Mouse (Mus musculus): Measurements from ENCODE around the gene Shank2. TPM values are rescaled to one million over a fixed set of nuclear protein-coding genes. Genes with fewer than 3 reads are reported as not detected.

The Shank2 gene
- polyA plus RNA-seq, 1 experiment from 2014 or later, result 0.40 TPM

GRCm38 (mm10) chr7:143978741-143979371 is 22.9 kb upstream of the Shank2 start:
- H3K9ac ChIP-seq (ENCODE audit: low read depth, low read length), result 0 out of 2 replicates have a peak overlapping the region, but pooled peaks have one; percentile 8
- peak overlapping the region; percentile 76 for H3K4me2 ChIP-seq
- peaks cover 8% of the 10 kb centered on the region for H3K4me1 ChIP-seq (ENCODE audit: control insufficient read depth, insufficient read depth, low read length)
- H3K27ac ChIP-seq (ENCODE audit: low read depth, low read length), result no peak overlapping the region
- no peak for ATAC-seq (replicated peaks; ENCODE audit: insufficient number of reproducible peaks, low FRiP score, low TSS enrichment)
- H3K9me3 ChIP-seq (replicated peaks; ENCODE audit: control insufficient read depth, low read length), result no peaks in the 10 kb centered on the region
- H3K36me3 ChIP-seq (ENCODE audit: control insufficient read depth, insufficient read depth, low read length), result no peaks in the 10 kb centered on the region
- H3K4me3 ChIP-seq (ENCODE audit: low read depth, low read length), result peak overlapping the region; percentile 51
- peaks cover 85% of the 10 kb centered on the region for H3K27me3 ChIP-seq (ENCODE audit: control insufficient read depth, insufficient read depth, low read length)
- under 1% methylated on average over 50 of the region's 50 CpGs for whole genome bisulfite sequencing (ENCODE audit: insufficient replicate concordance)

- Histone ChIP-seq H3K27ac (ENCODE audit: low read depth, low read length) (no peak overlapping the region), H3K4me2 (no peak overlapping the region), H3K4me1 (ENCODE audit: control insufficient read depth, insufficient read depth, low read length) (peaks cover 8% of the 10 kb centered on the region), H3K9me3 (replicated peaks; ENCODE audit: control insufficient read depth, low read length) (no peaks in the 10 kb centered on the region), H3K27me3 (ENCODE audit: control insufficient read depth, insufficient read depth, low read length) (peaks cover 80% of the 10 kb centered on the region), H3K9ac (ENCODE audit: low read depth, low read length) (no peak overlapping the region), H3K4me3 (ENCODE audit: low read depth, low read length) (no peak overlapping the region), H3K36me3 (ENCODE audit: control insufficient read depth, insufficient read depth, low read length) (no peaks in the 10 kb centered on the region)
- 51% methylated on average over 5 of the region's 5 CpGs for WGBS (ENCODE audit: insufficient replicate concordance)
- ATAC-seq (replicated peaks; ENCODE audit: insufficient number of reproducible peaks, low FRiP score, low TSS enrichment), result no peak
These were observed 21.7 kb upstream of the Shank2 start for GRCm38 (mm10) chr7:143979986-143980385.

DNA sequence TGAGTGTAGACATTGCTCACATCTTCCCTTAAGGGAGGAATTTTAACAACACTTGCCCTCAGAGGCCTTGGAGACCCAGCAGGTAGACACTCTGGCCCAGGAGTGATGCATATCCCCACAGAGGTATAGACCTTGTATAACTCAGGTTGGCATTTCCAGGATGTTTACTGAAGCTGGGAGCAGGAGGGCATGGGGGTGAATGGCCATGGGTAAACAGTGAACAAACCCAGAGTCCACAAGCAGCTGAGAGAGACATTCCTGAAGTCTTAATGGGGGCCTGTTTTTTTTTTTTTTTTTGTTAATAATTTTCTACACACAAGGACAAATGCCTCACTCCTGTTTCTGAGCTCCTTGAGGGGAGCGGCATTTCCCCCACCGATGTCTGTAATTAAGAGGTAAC is 15.4 kb upstream of the Shank2 start:
- Histone ChIP-seq H3K4me1 (ENCODE audit: control insufficient read depth, insufficient read depth, low read length) (no peaks in the 10 kb centered on the region), H3K36me3 (ENCODE audit: control insufficient read depth, insufficient read depth, low read length) (no peaks in the 10 kb centered on the region), H3K9ac (ENCODE audit: low read depth, low read length) (no peak overlapping the region), H3K4me3 (ENCODE audit: low read depth, low read length) (no peak overlapping the region), H3K27me3 (ENCODE audit: control insufficient read depth, insufficient read depth, low read length) (peaks cover 17% of the 10 kb centered on the region), H3K27ac (ENCODE audit: low read depth, low read length) (no peak overlapping the region), H3K9me3 (replicated peaks; ENCODE audit: control insufficient read depth, low read length) (no peaks in the 10 kb centered on the region), H3K4me2 (no peak overlapping the region)
- 84% methylated on average over 2 of the region's 2 CpGs for WGBS (ENCODE audit: insufficient replicate concordance)
- no peak for ATAC-seq (replicated peaks; ENCODE audit: insufficient number of reproducible peaks, low FRiP score, low TSS enrichment)

DNA sequence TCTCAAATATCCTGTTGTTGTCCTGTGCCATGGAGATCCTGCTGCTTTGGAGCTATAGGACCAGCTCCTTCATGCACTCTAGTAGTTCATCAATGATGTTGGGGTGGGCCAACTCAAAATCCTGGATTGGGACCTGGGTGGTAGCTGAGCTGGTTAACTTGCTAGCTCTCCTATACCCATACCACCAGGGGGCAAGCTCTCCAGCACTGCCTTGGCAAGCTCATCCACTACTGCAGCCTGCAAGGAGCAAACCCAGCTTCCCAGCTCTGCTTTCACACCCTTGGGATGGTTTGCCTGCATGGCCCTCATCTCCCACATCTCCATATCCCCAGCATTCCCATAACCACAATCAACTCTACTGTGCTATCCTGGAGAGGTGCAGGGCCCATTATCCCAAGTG is 10.6 kb upstream of the Shank2 start:
- no peak for ATAC-seq (replicated peaks; ENCODE audit: insufficient number of reproducible peaks, low FRiP score, low TSS enrichment)
- Histone ChIP-seq H3K36me3 (ENCODE audit: control insufficient read depth, insufficient read depth, low read length) (no peaks in the 10 kb centered on the region), H3K27ac (ENCODE audit: low read depth, low read length) (no peak overlapping the region), H3K9ac (ENCODE audit: low read depth, low read length) (no peak overlapping the region), H3K4me3 (ENCODE audit: low read depth, low read length) (no peak overlapping the region), H3K27me3 (ENCODE audit: control insufficient read depth, insufficient read depth, low read length) (no peaks in the 10 kb centered on the region), H3K4me2 (no peak overlapping the region), H3K4me1 (ENCODE audit: control insufficient read depth, insufficient read depth, low read length) (no peaks in the 10 kb centered on the region), H3K9me3 (replicated peaks; ENCODE audit: control insufficient read depth, low read length) (no peaks in the 10 kb centered on the region)

DNA sequence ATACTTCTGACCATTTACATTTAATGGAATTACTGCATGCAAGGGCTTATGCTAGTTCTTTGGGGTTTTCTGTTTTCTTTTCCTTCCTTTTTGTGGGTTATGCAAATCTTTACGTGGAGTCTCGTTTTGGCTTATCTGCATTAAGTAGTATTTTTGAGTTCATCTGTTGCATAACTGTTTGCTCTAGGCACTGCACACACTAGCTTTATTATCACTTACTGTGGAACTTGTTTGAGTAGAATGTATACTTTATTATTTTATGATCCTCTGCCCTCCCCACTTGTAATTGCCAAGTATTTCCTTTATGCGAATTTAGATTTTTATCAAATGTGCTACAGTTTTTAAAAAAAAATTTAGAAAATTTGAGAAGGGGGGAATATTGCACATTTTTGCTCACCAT is 2.7 kb upstream of the Shank2 start:
- 76% methylated on average over 3 of the region's 3 CpGs for WGBS (ENCODE audit: insufficient replicate concordance)

DNA sequence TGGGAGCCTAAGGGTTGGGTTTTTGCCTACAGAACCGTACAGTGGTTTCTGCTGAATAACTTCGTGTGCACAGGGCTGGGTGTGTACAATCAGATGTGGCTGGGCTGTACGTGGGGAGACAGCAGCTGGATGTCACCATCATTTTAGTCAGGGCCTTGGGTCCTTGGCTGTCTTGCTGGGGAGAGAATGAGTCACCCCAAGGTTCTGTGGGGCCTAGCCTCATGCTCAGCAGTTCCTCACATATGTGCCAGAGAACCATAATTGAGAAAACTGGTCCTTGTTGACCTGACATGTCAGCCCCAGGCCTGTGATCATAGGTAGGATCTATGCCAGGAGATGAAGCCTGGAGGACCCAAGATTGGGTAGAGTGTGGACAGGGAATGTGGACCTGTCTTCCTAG is 1.7 kb downstream of the Shank2 start:
- ATAC-seq (replicated peaks; ENCODE audit: insufficient number of reproducible peaks, low FRiP score, low TSS enrichment), result no peak
- Histone ChIP-seq H3K9me3 (replicated peaks; ENCODE audit: control insufficient read depth, low read length) (no peaks in the 10 kb centered on the region), H3K4me2 (no peak overlapping the region), H3K36me3 (ENCODE audit: control insufficient read depth, insufficient read depth, low read length) (no peaks in the 10 kb centered on the region), H3K4me1 (ENCODE audit: control insufficient read depth, insufficient read depth, low read length) (no peaks in the 10 kb centered on the region), H3K4me3 (ENCODE audit: low read depth, low read length) (no peak overlapping the region), H3K27ac (ENCODE audit: low read depth, low read length) (no peak overlapping the region), H3K27me3 (ENCODE audit: control insufficient read depth, insufficient read depth, low read length) (no peaks in the 10 kb centered on the region), H3K9ac (ENCODE audit: low read depth, low read length) (no peak overlapping the region)
- 73% methylated on average over 3 of the region's 3 CpGs for WGBS (ENCODE audit: insufficient replicate concordance)

More for the DNA sequence above, 2.7 kb upstream of the Shank2 start:
- no peak overlapping the region for H3K27ac ChIP-seq (ENCODE audit: low read depth, low read length)
- no peak for ATAC-seq (replicated peaks; ENCODE audit: insufficient number of reproducible peaks, low FRiP score, low TSS enrichment)
- H3K9ac ChIP-seq (ENCODE audit: low read depth, low read length), result no peak overlapping the region
- no peaks in the 10 kb centered on the region for H3K4me1 ChIP-seq (ENCODE audit: control insufficient read depth, insufficient read depth, low read length)
- H3K4me3 ChIP-seq (ENCODE audit: low read depth, low read length), result no peak overlapping the region
- no peaks in the 10 kb centered on the region for H3K27me3 ChIP-seq (ENCODE audit: control insufficient read depth, insufficient read depth, low read length)
- H3K4me2 ChIP-seq, result no peak overlapping the region
- H3K9me3 ChIP-seq (replicated peaks; ENCODE audit: control insufficient read depth, low read length), result no peaks in the 10 kb centered on the region
- H3K36me3 ChIP-seq (ENCODE audit: control insufficient read depth, insufficient read depth, low read length), result no peaks in the 10 kb centered on the region

DNA sequence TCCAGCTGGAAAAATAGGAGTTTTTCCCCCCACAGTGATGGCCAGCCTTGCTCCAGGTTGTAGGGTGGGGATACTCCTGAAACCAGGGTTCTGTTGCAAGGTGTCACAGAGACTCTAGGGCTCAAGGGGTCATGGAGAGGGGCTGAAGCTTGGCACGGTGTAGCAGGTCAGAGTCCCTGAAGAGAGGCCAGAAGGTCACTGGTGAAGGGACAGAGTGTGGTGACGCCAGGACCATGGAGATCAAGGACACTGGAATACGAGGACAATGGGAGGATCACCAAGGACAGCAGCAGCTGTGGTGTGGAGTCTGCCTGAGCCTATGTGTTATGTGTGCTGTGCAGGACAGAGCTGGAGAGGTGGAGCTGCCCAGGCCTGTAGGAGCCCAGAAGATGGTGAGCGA is 6.4 kb downstream of the Shank2 start:
- Histone ChIP-seq H3K27ac (ENCODE audit: low read depth, low read length) (no peak overlapping the region), H3K27me3 (ENCODE audit: control insufficient read depth, insufficient read depth, low read length) (no peaks in the 10 kb centered on the region), H3K36me3 (ENCODE audit: control insufficient read depth, insufficient read depth, low read length) (no peaks in the 10 kb centered on the region), H3K9ac (ENCODE audit: low read depth, low read length) (no peak overlapping the region), H3K4me1 (ENCODE audit: control insufficient read depth, insufficient read depth, low read length) (no peaks in the 10 kb centered on the region), H3K9me3 (replicated peaks; ENCODE audit: control insufficient read depth, low read length) (no peaks in the 10 kb centered on the region), H3K4me3 (ENCODE audit: low read depth, low read length) (no peak overlapping the region), H3K4me2 (no peak overlapping the region)
- ATAC-seq (replicated peaks; ENCODE audit: insufficient number of reproducible peaks, low FRiP score, low TSS enrichment), result no peak
- WGBS (ENCODE audit: insufficient replicate concordance), result 76% methylated on average over 4 of the region's 4 CpGs

DNA sequence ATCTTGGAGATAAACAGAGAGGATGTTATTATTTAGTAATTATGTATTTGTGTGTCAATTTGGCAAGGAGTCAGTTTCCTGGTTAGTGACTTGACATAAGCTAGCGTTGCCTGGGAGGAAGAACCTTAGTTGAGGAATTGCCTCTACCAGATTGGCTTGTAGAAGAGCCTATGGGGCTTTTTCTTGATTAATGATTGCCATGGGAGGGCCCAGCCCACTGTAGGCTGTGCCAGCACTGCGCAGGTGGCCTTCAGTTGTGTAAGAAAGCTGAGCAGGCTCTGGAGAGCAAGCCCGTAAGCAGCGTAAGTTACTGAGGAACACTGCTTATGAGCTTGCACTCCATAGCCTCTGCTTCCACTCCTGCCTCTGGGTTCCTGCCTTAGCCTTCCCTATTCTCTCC is 7.3 kb downstream of the Shank2 start:
- Histone ChIP-seq H3K4me1 (ENCODE audit: control insufficient read depth, insufficient read depth, low read length) (no peaks in the 10 kb centered on the region), H3K9ac (ENCODE audit: low read depth, low read length) (no peak overlapping the region), H3K4me2 (no peak overlapping the region), H3K9me3 (replicated peaks; ENCODE audit: control insufficient read depth, low read length) (no peaks in the 10 kb centered on the region), H3K36me3 (ENCODE audit: control insufficient read depth, insufficient read depth, low read length) (no peaks in the 10 kb centered on the region), H3K4me3 (ENCODE audit: low read depth, low read length) (no peak overlapping the region), H3K27ac (ENCODE audit: low read depth, low read length) (no peak overlapping the region), H3K27me3 (ENCODE audit: control insufficient read depth, insufficient read depth, low read length) (no peaks in the 10 kb centered on the region)
- 85% methylated on average over 4 of the region's 4 CpGs for WGBS (ENCODE audit: insufficient replicate concordance)
- no peak for ATAC-seq (replicated peaks; ENCODE audit: insufficient number of reproducible peaks, low FRiP score, low TSS enrichment)

DNA sequence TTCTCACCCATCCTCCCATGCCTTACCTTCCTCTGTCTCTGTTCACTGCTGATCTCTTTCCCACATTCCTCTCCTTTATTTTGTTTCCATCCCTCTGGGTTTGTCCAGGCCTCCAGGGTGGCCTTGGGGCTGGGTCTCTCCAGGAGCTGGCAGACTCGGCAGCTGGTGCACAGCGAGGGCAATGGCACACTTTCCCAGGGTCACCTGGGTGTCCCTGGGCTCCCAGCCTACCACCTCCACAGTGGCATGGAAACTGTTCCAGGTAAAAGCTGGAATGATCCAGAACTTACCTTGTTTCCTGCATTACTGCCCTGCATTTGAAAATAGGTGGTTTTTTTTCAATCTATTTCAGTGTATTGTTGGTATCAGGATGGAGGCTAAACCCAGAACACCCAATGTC is 12.8 kb downstream of the Shank2 start:
- Histone ChIP-seq H3K4me2 (no peak overlapping the region), H3K9me3 (replicated peaks; ENCODE audit: control insufficient read depth, low read length) (no peaks in the 10 kb centered on the region), H3K4me3 (ENCODE audit: low read depth, low read length) (no peak overlapping the region), H3K27ac (ENCODE audit: low read depth, low read length) (no peak overlapping the region), H3K9ac (ENCODE audit: low read depth, low read length) (no peak overlapping the region), H3K4me1 (ENCODE audit: control insufficient read depth, insufficient read depth, low read length) (no peaks in the 10 kb centered on the region), H3K36me3 (ENCODE audit: control insufficient read depth, insufficient read depth, low read length) (no peaks in the 10 kb centered on the region), H3K27me3 (ENCODE audit: control insufficient read depth, insufficient read depth, low read length) (no peaks in the 10 kb centered on the region; the same call in 1 of the 2 replicates)
- 63% methylated on average over 2 of the region's 2 CpGs for WGBS (ENCODE audit: insufficient replicate concordance)
- ATAC-seq (replicated peaks; ENCODE audit: insufficient number of reproducible peaks, low FRiP score, low TSS enrichment), result no peak

Data from heart, embryonic 11.5 days (tissue).